Mouse (Mus musculus): ENCODE measurements around the gene Kcnj11. TPM values are rescaled to one million over a fixed set of nuclear protein-coding genes. Genes with fewer than 3 reads are reported as not detected.

Kcnj11 gene
- polyA plus RNA-seq, 1 experiment from 2014 or later = 0.21 TPM

DNA sequence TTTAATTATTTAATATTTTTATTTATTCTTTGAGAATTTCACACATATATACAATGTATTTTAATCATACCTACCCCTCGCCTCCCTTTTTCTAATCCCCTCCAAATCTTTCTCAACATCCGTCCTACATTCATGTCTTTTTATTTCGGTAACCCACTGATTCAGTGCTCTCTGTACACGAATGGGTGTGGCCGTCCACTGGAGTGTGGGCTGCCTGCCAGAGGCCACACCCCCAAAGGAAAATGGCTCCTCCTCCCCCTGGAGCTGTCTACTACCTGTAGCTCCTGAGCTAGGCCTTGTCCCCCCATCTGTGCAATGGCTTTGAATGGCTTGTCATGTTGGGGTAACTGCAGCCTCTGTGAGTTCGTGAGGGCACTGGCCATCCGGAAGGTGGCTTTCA is 23.7 kb downstream of the Kcnj11 start:
- H3K4me3 ChIP-seq (replicated peaks) = no peak overlapping the region
- no peak for ATAC-seq (replicated peaks; ENCODE audit: low FRiP score)
- peaks cover 96% of the 10 kb centered on the region for H3K36me3 ChIP-seq
- no peaks in the 10 kb centered on the region for H3K27me3 ChIP-seq
- no peak overlapping the region for H3K4me2 ChIP-seq
- WGBS = 88% methylated on average over 7 of the region's 7 CpGs
- H3K4me1 ChIP-seq = no peaks in the 10 kb centered on the region
- no peak overlapping the region for H3K27ac ChIP-seq
- no peaks in the 10 kb centered on the region for H3K9me3 ChIP-seq (replicated peaks)
- H3K9ac ChIP-seq = no peak overlapping the region

DNA sequence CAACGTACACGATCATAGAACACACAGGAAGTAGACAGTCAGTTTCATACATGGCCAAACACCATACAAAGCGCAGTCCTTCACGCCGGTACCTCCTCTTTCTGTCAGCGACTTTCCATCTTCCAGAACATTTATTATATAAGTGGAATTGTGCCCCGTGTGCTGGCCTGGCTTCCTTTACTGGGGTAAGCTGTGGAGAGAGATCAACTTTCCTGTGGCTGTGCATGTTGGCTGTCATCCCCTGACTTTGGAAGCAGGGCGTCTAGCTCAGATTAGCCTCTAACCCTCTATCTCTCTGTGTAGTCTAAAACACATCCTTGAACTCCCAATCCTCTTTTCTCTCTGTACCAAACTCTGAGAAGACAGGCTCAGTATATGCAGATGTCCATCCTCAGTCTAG is 31.7 kb downstream of the Kcnj11 start:
- H3K4me2 ChIP-seq = no peak overlapping the region
- no peak overlapping the region for H3K9ac ChIP-seq
- WGBS = 94% methylated on average over 8 of the region's 8 CpGs
- H3K27me3 ChIP-seq = no peaks in the 10 kb centered on the region
- H3K4me3 ChIP-seq (replicated peaks) = no peak overlapping the region
- ATAC-seq (replicated peaks; ENCODE audit: low FRiP score) = no peak
- H3K36me3 ChIP-seq = peaks cover 93% of the 10 kb centered on the region
- no peak overlapping the region for H3K27ac ChIP-seq
- no peaks in the 10 kb centered on the region for H3K9me3 ChIP-seq (replicated peaks)
- H3K4me1 ChIP-seq = no peaks in the 10 kb centered on the region

DNA sequence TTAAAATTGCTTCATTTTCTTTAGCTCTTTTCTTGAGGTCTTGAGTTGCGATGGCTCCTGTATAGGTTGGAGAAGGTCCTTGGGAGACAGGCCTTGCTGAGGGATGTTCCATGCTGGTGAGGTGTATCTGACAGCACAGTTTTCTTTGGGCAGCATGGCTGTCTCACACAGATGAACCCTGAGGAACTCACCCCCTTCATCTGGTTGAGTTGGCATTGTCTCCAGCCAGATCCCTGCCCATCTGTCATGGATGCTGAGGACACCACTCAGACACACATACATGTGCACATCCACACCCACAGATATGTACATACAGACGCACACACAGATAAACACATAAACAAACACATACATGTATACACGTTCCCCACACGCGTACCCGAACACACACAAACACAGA is 37.3 kb downstream of the Kcnj11 start:
- ATAC-seq (replicated peaks; ENCODE audit: low FRiP score) = no peak
- Histone ChIP-seq H3K4me1 (no peaks in the 10 kb centered on the region), H3K4me3 (replicated peaks) (no peak overlapping the region), H3K9ac (no peak overlapping the region), H3K9me3 (replicated peaks) (no peaks in the 10 kb centered on the region), H3K27ac (no peak overlapping the region), H3K27me3 (no peaks in the 10 kb centered on the region), H3K4me2 (no peak overlapping the region), H3K36me3 (peaks cover 91% of the 10 kb centered on the region)
- 96% methylated on average over 6 of the region's 6 CpGs for WGBS

DNA sequence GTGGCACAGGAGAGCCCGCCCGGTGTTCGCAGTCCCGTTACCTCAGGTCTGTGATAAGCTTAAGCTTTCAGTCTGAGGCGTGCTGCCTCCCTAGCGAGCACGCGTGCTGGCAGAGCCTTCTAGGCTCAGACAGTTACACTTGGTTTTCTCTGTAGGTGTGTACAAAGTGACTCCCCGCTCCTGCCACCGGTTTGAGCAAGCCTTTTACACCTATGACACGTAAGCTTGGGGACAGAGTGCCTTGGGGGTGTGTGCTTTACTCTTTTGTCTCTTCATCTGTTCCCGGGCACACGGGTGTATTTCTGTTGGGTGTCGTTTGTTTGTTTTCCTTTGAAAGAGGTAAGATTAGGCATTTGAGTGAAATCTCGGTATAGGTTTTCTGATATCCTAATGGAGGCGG is 39.0 kb downstream of the Kcnj11 start:
- no peak overlapping the region for H3K4me3 ChIP-seq (replicated peaks)
- no peak overlapping the region for H3K4me2 ChIP-seq
- peaks cover 92% of the 10 kb centered on the region for H3K36me3 ChIP-seq
- H3K9ac ChIP-seq = no peak overlapping the region
- H3K27me3 ChIP-seq = no peaks in the 10 kb centered on the region
- ATAC-seq (replicated peaks; ENCODE audit: low FRiP score) = no peak
- no peak overlapping the region for H3K27ac ChIP-seq
- 95% methylated on average over 16 of the region's 16 CpGs for WGBS
- H3K9me3 ChIP-seq (replicated peaks) = no peaks in the 10 kb centered on the region
- no peaks in the 10 kb centered on the region for H3K4me1 ChIP-seq

DNA sequence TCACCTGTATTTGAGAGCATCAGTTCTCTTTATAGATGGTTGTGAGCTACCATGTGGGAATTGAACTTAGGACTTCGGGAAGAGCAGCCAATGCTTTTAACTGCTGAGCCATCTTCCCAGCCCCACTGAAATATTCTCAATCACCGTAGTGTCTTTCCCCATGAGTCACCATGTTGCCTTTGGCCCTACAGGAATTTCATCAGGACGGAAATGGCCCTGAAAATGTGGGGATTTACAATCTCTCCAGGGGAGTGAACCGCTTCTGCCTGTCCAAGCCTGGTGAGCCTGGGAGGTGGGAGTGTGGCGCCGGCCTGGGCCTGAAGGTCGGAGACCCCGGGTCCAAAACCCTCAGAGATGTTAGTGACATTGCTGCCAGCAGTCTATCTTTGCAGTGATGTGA is 39.9 kb downstream of the Kcnj11 start:
- H3K4me1 ChIP-seq = no peaks in the 10 kb centered on the region
- H3K4me2 ChIP-seq = no peak overlapping the region
- no peaks in the 10 kb centered on the region for H3K9me3 ChIP-seq (replicated peaks)
- WGBS = 88% methylated on average over 8 of the region's 8 CpGs
- H3K27ac ChIP-seq = no peak overlapping the region
- peaks cover 92% of the 10 kb centered on the region for H3K36me3 ChIP-seq
- no peak overlapping the region for H3K9ac ChIP-seq
- H3K4me3 ChIP-seq (replicated peaks) = no peak overlapping the region
- no peak for ATAC-seq (replicated peaks; ENCODE audit: low FRiP score)
- no peaks in the 10 kb centered on the region for H3K27me3 ChIP-seq

DNA sequence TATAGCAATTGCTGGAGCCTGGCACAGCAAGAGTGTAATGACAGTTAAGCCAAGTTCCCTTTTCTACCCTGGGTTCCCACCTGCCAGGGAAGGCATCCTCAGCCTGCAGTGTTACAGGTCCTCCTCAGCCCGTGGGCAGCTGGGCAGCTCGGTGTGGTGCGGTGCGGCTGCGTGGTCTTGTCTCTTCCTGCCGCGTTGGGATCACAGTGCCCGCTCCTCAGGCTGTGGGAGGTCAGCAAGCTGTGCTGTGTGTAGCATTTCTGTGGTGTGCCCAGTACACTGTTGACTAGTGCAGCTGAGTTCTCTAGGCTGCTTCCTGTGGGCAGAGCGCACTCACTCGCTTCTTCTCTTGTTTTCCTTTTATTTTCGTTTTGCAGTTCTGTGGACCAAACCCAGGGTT is 41.7 kb downstream of the Kcnj11 start:
- 90% methylated on average over 11 of the region's 11 CpGs for WGBS
- no peak for ATAC-seq (replicated peaks; ENCODE audit: low FRiP score)
- H3K36me3 ChIP-seq = peaks cover 97% of the 10 kb centered on the region

DNA sequence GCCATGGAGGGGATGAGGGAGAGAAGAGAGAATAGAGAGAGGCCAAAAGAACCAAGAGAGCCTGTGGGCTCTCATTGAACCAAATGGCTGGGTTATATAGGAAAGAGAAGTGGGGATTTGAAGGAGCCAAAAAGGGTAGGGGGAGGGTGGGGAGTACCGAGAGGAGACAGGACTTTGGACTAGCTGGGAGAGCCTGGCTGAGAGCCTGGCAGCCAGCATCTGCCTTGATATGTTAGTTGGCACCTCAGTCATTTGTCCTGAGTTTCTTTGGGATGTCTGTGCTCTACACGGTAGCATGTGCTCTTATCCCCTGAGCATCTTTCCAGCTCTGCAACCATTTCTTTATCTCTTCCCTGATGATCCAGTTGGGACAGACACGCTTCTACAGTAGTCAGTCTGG is 47.0 kb downstream of the Kcnj11 start:
- Histone ChIP-seq H3K4me1 (no peaks in the 10 kb centered on the region), H3K9me3 (replicated peaks) (no peaks in the 10 kb centered on the region), H3K27ac (no peak overlapping the region), H3K4me3 (replicated peaks) (no peak overlapping the region), H3K36me3 (peaks cover 86% of the 10 kb centered on the region), H3K4me2 (no peak overlapping the region), H3K9ac (no peak overlapping the region), H3K27me3 (no peaks in the 10 kb centered on the region)
- WGBS = 92% methylated on average over 3 of the region's 3 CpGs
- ATAC-seq (replicated peaks; ENCODE audit: low FRiP score) = no peak

More for the DNA sequence above, 41.7 kb downstream of the Kcnj11 start:
- Histone ChIP-seq H3K9me3 (replicated peaks) (no peaks in the 10 kb centered on the region), H3K27me3 (no peaks in the 10 kb centered on the region), H3K27ac (no peak overlapping the region), H3K9ac (no peak overlapping the region), H3K4me3 (replicated peaks) (no peak overlapping the region), H3K4me2 (no peak overlapping the region), H3K4me1 (no peaks in the 10 kb centered on the region)

DNA sequence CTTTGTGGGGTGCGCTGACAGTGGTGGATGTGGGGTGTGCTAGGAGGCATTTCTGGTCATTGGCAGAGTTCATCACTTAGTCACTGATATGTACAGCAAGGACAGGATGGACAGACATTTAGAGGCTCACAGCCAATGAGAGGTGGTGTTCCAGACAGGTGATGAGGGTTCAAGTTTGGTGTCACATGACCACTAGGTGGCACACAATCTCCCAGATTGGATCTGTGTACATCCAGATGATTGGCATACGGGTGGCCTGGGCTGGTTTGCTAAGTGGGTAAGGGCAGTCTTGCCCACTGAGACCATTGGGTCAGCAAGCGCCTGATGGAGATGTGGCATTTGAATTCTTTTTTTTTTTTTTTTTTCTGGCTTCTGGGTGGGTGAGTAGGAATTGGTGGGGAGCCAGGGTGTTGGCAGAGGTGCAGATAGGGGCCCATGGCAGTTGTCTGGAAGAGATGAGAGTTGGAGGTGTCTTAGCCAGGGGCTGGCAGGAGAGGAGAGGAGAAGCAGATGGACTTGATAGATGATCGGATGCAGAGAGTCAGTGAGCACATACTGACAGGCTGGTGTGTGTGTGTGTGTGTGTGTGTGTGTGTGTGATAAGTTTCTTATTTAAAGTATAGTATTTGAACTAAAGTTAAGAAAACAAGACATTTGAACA is 48.3 kb downstream of the Kcnj11 start:
- no peak overlapping the region for H3K4me2 ChIP-seq
- 90% methylated on average over 4 of the region's 4 CpGs for WGBS
- peaks cover 86% of the 10 kb centered on the region for H3K36me3 ChIP-seq
- H3K27me3 ChIP-seq = no peaks in the 10 kb centered on the region
- no peak overlapping the region for H3K9ac ChIP-seq
- no peak for ATAC-seq (replicated peaks; ENCODE audit: low FRiP score)
- H3K27ac ChIP-seq = no peak overlapping the region
- no peak overlapping the region for H3K4me3 ChIP-seq (replicated peaks)
- no peaks in the 10 kb centered on the region for H3K9me3 ChIP-seq (replicated peaks)
- H3K4me1 ChIP-seq = no peaks in the 10 kb centered on the region

DNA sequence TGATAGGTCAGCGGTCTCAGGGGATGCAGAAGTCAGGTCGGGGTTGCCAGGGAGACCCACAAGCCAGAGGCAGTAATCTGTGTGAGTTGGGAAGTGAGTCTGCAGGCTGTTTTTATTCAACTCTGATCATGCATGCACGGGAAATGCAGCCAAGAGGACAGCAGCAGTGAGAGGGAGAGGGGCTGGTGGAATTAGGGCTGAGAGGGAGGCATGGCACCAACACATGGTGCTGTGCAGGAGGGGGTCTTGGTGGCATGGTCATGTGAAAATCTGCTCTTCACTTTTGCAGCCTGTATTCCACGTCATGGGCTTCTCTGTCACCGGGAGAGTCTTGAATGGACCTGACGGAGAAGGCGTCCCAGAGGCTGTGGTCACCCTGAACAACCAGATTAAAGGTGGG is 50.6 kb downstream of the Kcnj11 start:
- ATAC-seq (replicated peaks; ENCODE audit: low FRiP score) = no peak
- H3K4me1 ChIP-seq = no peaks in the 10 kb centered on the region
- no peak overlapping the region for H3K4me2 ChIP-seq
- no peaks in the 10 kb centered on the region for H3K27me3 ChIP-seq
- no peaks in the 10 kb centered on the region for H3K9me3 ChIP-seq (replicated peaks)
- WGBS = 91% methylated on average over 7 of the region's 7 CpGs
- no peak overlapping the region for H3K4me3 ChIP-seq (replicated peaks)
- H3K9ac ChIP-seq = no peak overlapping the region
- no peak overlapping the region for H3K27ac ChIP-seq
- peaks cover 84% of the 10 kb centered on the region for H3K36me3 ChIP-seq

DNA sequence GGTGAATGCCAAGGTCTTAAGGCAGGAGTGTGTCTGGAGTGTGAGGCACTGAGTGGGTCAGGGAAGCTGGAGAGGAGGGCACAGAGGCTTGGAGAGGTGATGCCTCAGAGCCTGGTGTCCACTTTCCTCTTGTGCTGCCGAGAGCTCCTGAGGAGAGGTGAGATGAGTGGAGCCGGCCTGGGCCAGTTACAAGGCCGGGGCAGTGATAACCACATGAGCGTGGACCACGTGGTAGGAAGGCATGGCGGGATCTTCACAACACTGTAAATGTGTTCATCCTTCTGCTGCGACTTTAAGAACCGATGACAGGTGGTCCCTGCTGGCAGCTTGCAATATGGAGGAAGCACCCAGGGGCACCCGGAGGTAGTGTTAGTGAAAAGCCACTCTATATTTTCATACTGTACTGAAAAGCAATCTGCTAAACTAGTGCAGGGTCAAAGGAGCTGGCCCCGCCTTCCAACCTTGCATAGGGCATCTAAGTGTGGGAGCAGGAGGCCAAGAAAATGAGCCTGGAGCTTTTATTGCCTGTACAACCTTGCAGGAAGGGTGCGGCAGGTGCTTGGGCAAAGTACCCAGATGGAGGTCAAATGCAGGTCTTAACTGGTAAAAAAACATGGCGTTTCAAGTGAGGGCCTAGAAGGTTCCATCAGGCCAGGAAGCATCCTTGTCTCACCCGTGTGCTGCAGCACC is 52.5 kb downstream of the Kcnj11 start:
- 90% methylated on average over 13 of the region's 13 CpGs for WGBS
- H3K4me2 ChIP-seq = no peak overlapping the region
- H3K4me1 ChIP-seq = no peaks in the 10 kb centered on the region
- no peaks in the 10 kb centered on the region for H3K27me3 ChIP-seq
- H3K27ac ChIP-seq = no peak overlapping the region
- no peak overlapping the region for H3K9ac ChIP-seq
- H3K4me3 ChIP-seq (replicated peaks) = no peak overlapping the region
- H3K36me3 ChIP-seq = peaks cover 85% of the 10 kb centered on the region
- ATAC-seq (replicated peaks; ENCODE audit: low FRiP score) = no peak
- no peaks in the 10 kb centered on the region for H3K9me3 ChIP-seq (replicated peaks)

DNA sequence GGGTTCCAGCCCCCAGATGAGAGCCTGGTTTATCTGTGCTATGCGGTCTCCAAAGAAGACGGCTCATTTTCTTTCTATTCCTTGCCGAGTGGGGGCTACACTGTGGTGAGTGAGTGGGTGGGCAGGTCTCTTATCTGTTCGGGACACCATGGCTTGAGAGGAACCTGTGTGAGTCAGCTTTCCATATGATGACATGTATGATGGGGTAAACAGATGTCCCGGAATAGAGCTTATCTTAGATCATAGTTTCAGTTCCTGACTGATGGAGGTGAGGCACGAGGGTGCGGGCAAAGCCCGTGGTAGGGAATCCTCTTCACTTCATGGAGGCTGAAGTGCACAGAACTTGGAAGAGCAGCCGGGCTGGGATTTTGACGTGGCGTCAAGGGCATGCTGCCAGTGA is 54.7 kb downstream of the Kcnj11 start:
- H3K27me3 ChIP-seq = no peaks in the 10 kb centered on the region
- no peak overlapping the region for H3K9ac ChIP-seq
- H3K4me3 ChIP-seq (replicated peaks) = no peak overlapping the region
- no peak overlapping the region for H3K27ac ChIP-seq
- no peaks in the 10 kb centered on the region for H3K4me1 ChIP-seq
- no peaks in the 10 kb centered on the region for H3K9me3 ChIP-seq (replicated peaks)
- H3K4me2 ChIP-seq = no peak overlapping the region
- WGBS = 93% methylated on average over 11 of the region's 11 CpGs
- H3K36me3 ChIP-seq = peaks cover 90% of the 10 kb centered on the region
- ATAC-seq (replicated peaks; ENCODE audit: low FRiP score) = no peak

DNA sequence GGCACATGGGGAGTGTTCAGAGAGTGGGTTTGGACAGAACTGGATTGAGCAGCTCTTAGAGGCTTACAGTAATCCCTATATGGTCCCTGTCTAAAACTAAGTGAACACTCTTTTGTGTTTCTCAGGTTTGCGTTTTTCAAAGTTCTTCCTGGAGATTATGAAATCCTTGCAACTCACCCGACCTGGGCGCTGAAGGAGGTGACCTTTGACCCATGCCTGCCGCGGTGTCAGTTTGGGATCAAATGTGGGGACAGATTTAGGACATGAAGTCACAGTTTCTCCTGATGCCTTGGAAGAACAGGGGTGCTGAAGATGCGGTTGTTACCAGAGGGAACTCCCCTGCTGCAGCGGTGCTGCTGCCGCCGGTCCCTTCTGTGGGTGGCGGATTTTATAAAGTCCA is 56.5 kb downstream of the Kcnj11 start:
- no peak overlapping the region for H3K9ac ChIP-seq
- H3K36me3 ChIP-seq = peaks cover 80% of the 10 kb centered on the region
- no peak overlapping the region for H3K4me2 ChIP-seq
- no peaks in the 10 kb centered on the region for H3K9me3 ChIP-seq (replicated peaks)
- 92% methylated on average over 10 of the region's 10 CpGs for WGBS
- H3K4me3 ChIP-seq (replicated peaks) = no peak overlapping the region
- H3K27ac ChIP-seq = no peak overlapping the region
- no peak for ATAC-seq (replicated peaks; ENCODE audit: low FRiP score)
- no peaks in the 10 kb centered on the region for H3K27me3 ChIP-seq
- H3K4me1 ChIP-seq = peaks cover 3% of the 10 kb centered on the region; the same call in 1 of the 2 replicates

Data from kidney, embryonic 15.5 days (tissue).